Mouse (Mus musculus): ENCODE results near the gene Bri3.

- no peak for TF ChIP-seq POLR2A (IDR thresholded peaks at IDR 0.05; ENCODE audit: borderline replicate concordance, control insufficient read depth, low read depth, low read length)
- TF ChIP-seq CTCF (IDR thresholded peaks at IDR 0.05; ENCODE audit: control insufficient read depth, insufficient read depth, low read length) = no peak
These were observed 187.2 kb downstream of the Bri3 start for GRCm38 (mm10) chr5:144431481-144431880.
